Mouse (Mus musculus) CH12.LX (cell line): ENCODE results near the gene Rnf43. TPM values are rescaled to one million over a fixed set of nuclear protein-coding genes. Genes with fewer than 3 reads are reported as not detected.

Source experiments
- DNase-seq: peaks from one replicate; pipeline ENCODE4 v3.0.0-alpha.2; 2013; ENCODE audit errors: extremely low read depth
- H3K27ac ChIP-seq: 2 replicates; pipeline ENCODE4 v1.5.1; 2012; ENCODE audit warnings: low read depth, mild to moderate bottlenecking, control low read depth, moderate library complexity; ENCODE audit not compliant: insufficient read depth
- H3K27me3 ChIP-seq: replicated peaks from 2 replicates; pipeline ENCODE3; 2012; ENCODE audit warnings: inconsistent platforms
- H3K36me3 ChIP-seq, 2 experiments: replicated peaks in 1 of 2; 2 replicates each; pipeline versions ENCODE3 to v1.6.1; 2012; ENCODE audit warnings: inconsistent platforms in 1 of 2, low read length in 1 of 2, mild to moderate bottlenecking in 1 of 2, mixed read lengths in 1 of 2, moderate library complexity in 1 of 2; ENCODE audit not compliant: control insufficient read depth in 1 of 2, insufficient read depth in 1 of 2
- H3K4me1 ChIP-seq, 2 experiments: 2 replicates each; pipeline ENCODE4 v1.6.1; 2012; ENCODE audit warnings: inconsistent platforms in 1 of 2, moderate library complexity in 1 of 2; ENCODE audit not compliant: insufficient read depth in 2 of 2, control insufficient read depth in 1 of 2
- H3K4me2 ChIP-seq: 2 replicates; pipeline ENCODE4 v1.6.1; 2012; ENCODE audit warnings: low read depth, mild to moderate bottlenecking, control low read depth; ENCODE audit not compliant: poor library complexity, insufficient read depth, severe bottlenecking
- H3K4me3 ChIP-seq, 3 experiments: fragments of 150-350 bp in 1 of 3; sonication (generic) in 1 of 3; replicated peaks in 1 of 3; 2 replicates each; pipeline versions ENCODE3 to v1.5.1; 2011 to 2012; ENCODE audit warnings: low read depth in 2 of 3, low read length in 2 of 3, mild to moderate bottlenecking in 2 of 3, moderate library complexity in 2 of 3, control low read depth in 1 of 3, improper control_type of control experiment in 1 of 3, inconsistent platforms in 1 of 3, mixed read lengths in 1 of 3; ENCODE audit not compliant: poor library complexity in 1 of 3
- H3K79me2 ChIP-seq: replicated peaks from 2 replicates; pipeline ENCODE4 v1.6.1; 2012; ENCODE audit warnings: mild to moderate bottlenecking, moderate library complexity; ENCODE audit not compliant: control insufficient read depth, poor library complexity, insufficient read depth, severe bottlenecking; ENCODE audit errors: extremely low read depth
- H3K9ac ChIP-seq: 2 replicates; pipeline ENCODE4 v1.6.1; 2012; ENCODE audit warnings: low read depth, mild to moderate bottlenecking, control low read depth, moderate library complexity; ENCODE audit not compliant: insufficient read depth
- H3K9me3 ChIP-seq: replicated peaks from 2 replicates; pipeline ENCODE3; 2012; ENCODE audit warnings: low read length, inconsistent platforms, mixed read lengths
- E2F4 ChIP-seq: IDR thresholded peaks from 2 replicates; pipeline ENCODE4 v1.6.1; 2011; ENCODE audit warnings: low read depth, low read length, improper control_type of control experiment; ENCODE audit not compliant: insufficient replicate concordance
- ELF1 ChIP-seq: IDR thresholded peaks from 2 replicates; pipeline ENCODE4 v1.6.1; 2014; ENCODE audit warnings: low read depth, mild to moderate bottlenecking, inconsistent platforms, low read length, improper control_type of control experiment
- EP300 ChIP-seq: IDR thresholded peaks from 2 replicates; pipeline ENCODE4 v1.6.1; 2011; ENCODE audit warnings: low read length, improper control_type of control experiment
- ETS1 ChIP-seq: conservative IDR thresholded peaks from 2 replicates; pipeline ENCODE4 v1.6.1; 2012; ENCODE audit warnings: low read depth, mild to moderate bottlenecking, inconsistent platforms, low read length, improper control_type of control experiment, moderate library complexity
- IRF4 ChIP-seq: IDR thresholded peaks from 2 replicates; pipeline ENCODE4 v1.6.1; 2014; ENCODE audit warnings: low read depth, mild to moderate bottlenecking, inconsistent platforms, low read length, improper control_type of control experiment
- JUN ChIP-seq: IDR thresholded peaks from 2 replicates; pipeline ENCODE4 v1.6.1; 2011; ENCODE audit warnings: low read depth, mild to moderate bottlenecking, low read length, improper control_type of control experiment, moderate library complexity; ENCODE audit not compliant: insufficient read depth
- MAFK ChIP-seq: IDR thresholded peaks from 2 replicates; pipeline ENCODE4 v1.6.1; 2011; ENCODE audit warnings: low read length, improper control_type of control experiment; ENCODE audit not compliant: insufficient replicate concordance
- MEF2A ChIP-seq: IDR thresholded peaks from 2 replicates; pipeline ENCODE4 v1.6.1; 2014; ENCODE audit warnings: low read depth, mild to moderate bottlenecking, inconsistent platforms, low read length, improper control_type of control experiment, borderline replicate concordance
- MXI1 ChIP-seq: IDR thresholded peaks from 2 replicates; pipeline ENCODE4 v1.6.1; 2011; ENCODE audit warnings: mild to moderate bottlenecking, low read depth, low read length, improper control_type of control experiment
- MYC ChIP-seq: IDR thresholded peaks from 2 replicates; pipeline ENCODE4 v1.6.1; 2011; ENCODE audit warnings: low read depth, mild to moderate bottlenecking, improper control_type of control experiment, low read length
- NELFE ChIP-seq: IDR thresholded peaks from 2 replicates; pipeline ENCODE4 v1.6.1; 2011; ENCODE audit warnings: low read depth, low read length, improper control_type of control experiment
- NRF1 ChIP-seq: IDR thresholded peaks from 2 replicates; pipeline ENCODE4 v1.6.1; 2014; ENCODE audit warnings: low read depth, mild to moderate bottlenecking, inconsistent platforms, low read length, improper control_type of control experiment, moderate library complexity
- PAX5 ChIP-seq: IDR thresholded peaks from 2 replicates; pipeline ENCODE4 v1.6.1; 2012; ENCODE audit warnings: low read length, inconsistent platforms, mixed read lengths
- POLR2A ChIP-seq: IDR thresholded peaks from 2 replicates; pipeline ENCODE4 v1.6.1; 2011; ENCODE audit warnings: low read depth, mild to moderate bottlenecking, improper control_type of control experiment, low read length
- RAD21 ChIP-seq: IDR thresholded peaks from 2 replicates; pipeline ENCODE4 v1.6.1; 2011; ENCODE audit warnings: low read depth, mild to moderate bottlenecking, low read length, improper control_type of control experiment, moderate library complexity
- RCOR1 ChIP-seq: conservative IDR thresholded peaks from 2 replicates; pipeline ENCODE4 v1.6.1; 2012; ENCODE audit warnings: low read depth, mild to moderate bottlenecking, inconsistent platforms, low read length, improper control_type of control experiment
- SIN3A ChIP-seq: IDR thresholded peaks from 2 replicates; pipeline ENCODE4 v1.6.1; 2012; ENCODE audit warnings: low read length, improper control_type of control experiment, inconsistent platforms
- SMC3 ChIP-seq: IDR thresholded peaks from 2 replicates; pipeline ENCODE4 v1.6.1; 2011; ENCODE audit warnings: low read depth, low read length, improper control_type of control experiment
- TBP ChIP-seq: conservative IDR thresholded peaks from 2 replicates; pipeline ENCODE4 v1.6.1; 2011; ENCODE audit warnings: low read depth, low read length, improper control_type of control experiment
- TCF12 ChIP-seq: IDR thresholded peaks from 2 replicates; pipeline ENCODE4 v1.6.1; 2014; ENCODE audit warnings: low read depth, mild to moderate bottlenecking, inconsistent platforms, low read length, improper control_type of control experiment
- USF1 ChIP-seq: IDR thresholded peaks from 2 replicates; pipeline ENCODE4 v1.6.1; 2014; ENCODE audit warnings: low read depth, mild to moderate bottlenecking, inconsistent platforms, low read length, improper control_type of control experiment
- USF2 ChIP-seq: conservative IDR thresholded peaks from 2 replicates; pipeline ENCODE4 v1.6.1; 2011; ENCODE audit warnings: low read depth, low read length, improper control_type of control experiment
- ZC3H11A ChIP-seq: IDR thresholded peaks from 2 replicates; pipeline ENCODE4 v1.6.1; 2012; ENCODE audit warnings: low read depth, mild to moderate bottlenecking, inconsistent platforms, low read length, improper control_type of control experiment
- ZKSCAN1 ChIP-seq: IDR thresholded peaks from 2 replicates; pipeline ENCODE4 v1.6.1; 2012; ENCODE audit warnings: low read depth, inconsistent platforms, low read length, improper control_type of control experiment, borderline replicate concordance
- ZMIZ1 ChIP-seq: IDR thresholded peaks from 2 replicates; pipeline ENCODE4 v1.6.1; 2012; ENCODE audit warnings: low read depth, mild to moderate bottlenecking, inconsistent platforms, low read length, improper control_type of control experiment
- dilution Hi-C: fragments of 300-500 bp; cut with MboI; formaldehyde crosslinking; loops from 2 replicates; pipeline ENCODE4 v1.14.3; 2020; ENCODE audit warnings: low sequenced_read_pairs; ENCODE audit not compliant: extremely low pct_unique_long_range_greater_than_20kb, extremely low pct_ligation_motif_present
- in situ Hi-C: fragments of 300-500 bp; cut with MboI; formaldehyde crosslinking; loops from 3 replicates; pipeline ENCODE4 v1.14.3; 2019; ENCODE audit warnings: low sequenced_read_pairs, low pct_ligation_motif_present, low pct_unique_long_range_greater_than_20kb, mixed read lengths
- polyA plus RNA-seq: library from polyadenylated mRNA; unstranded; fragments of >175 nt; gene quantifications from 2 replicates; pipeline ENCODE4 v1.2.1, GENCODE M21; 2012; ENCODE audit warnings: low read depth; ENCODE audit not compliant: insufficient read length
- total RNA-seq, 2 experiments: library from RNA; depleted of rRNA; stranded (reverse); fragments of 300-350 nt in 1 of 2; fragments of >200 nt in 1 of 2; gene quantifications; 2 replicates each; pipeline ENCODE4 v1.2.3; 2012 to 2014

Gene Rnf43
- total and polyA plus RNA-seq, 3 experiments: 12.2 to 27.7 (median 26.3) TPM

DNA sequence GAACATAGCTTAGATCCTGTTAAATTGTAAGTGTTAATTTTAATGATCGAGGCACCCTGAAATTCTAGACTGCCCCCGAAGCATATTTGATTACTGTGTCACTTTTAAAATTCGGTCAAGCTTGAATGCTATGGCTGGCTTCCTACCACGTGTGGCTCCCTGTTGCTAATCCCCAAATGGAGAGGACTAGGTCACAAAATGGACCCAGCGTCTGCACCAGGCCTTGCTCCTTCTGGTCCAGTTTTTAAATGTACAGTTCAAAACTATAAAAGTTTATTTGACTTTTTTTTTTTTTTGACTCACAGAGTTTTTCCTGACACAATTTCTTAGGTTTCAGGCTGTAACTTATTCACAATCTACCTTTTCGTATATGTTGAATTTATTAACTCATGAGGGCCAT is 2.7 kb downstream of the Rnf43 start (continued):
- no peak for TF ChIP-seq ZMIZ1
- no peak for TF ChIP-seq E2F4
- TF ChIP-seq POLR2A: peak; percentile 60
- peak; percentile 99 for TF ChIP-seq MYC
- peak; percentile 65 for TF ChIP-seq TCF12
- TF ChIP-seq IRF4: 0 out of 2 replicates have a peak, but pooled peaks have one; percentile 40
- TF ChIP-seq MEF2A: no peak
- TF ChIP-seq NRF1: peak; percentile 70
- TF ChIP-seq ZKSCAN1: no peak

DNA sequence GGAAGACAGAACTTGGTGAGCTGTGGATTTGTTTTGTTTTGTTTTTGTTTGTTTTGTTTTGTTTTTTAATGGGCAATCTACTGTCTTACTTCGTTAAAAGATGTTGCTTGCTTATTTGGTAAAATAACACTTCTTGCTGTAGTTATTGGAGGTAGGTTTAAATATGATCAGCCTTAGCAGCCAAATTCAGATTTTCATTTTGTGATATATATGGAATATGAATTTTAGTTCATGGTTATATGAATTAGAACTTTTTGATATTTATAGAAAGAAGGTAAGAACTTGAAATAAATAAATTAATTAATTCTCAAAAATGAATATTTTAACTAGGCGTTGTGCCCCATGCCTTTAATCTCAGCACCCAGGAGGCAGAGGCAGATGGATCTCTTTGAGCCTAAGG is 3.1 kb downstream of the Rnf43 start:
- TF ChIP-seq NELFE (no peak), RCOR1 (0 out of 2 replicates have a peak, but pooled peaks have one; percentile 5)
- Histone ChIP-seq H3K27ac (peak overlapping the region; percentile 85; the same call in 1 of the 2 replicates), H3K4me2 (peak overlapping the region; percentile 94), H3K9me3 (no peaks in the 10 kb centered on the region), H3K4me1 (peaks cover 4 to 31% of the 10 kb centered on the region in 2 experiments), H3K36me3 (peaks cover 0 to 17% of the 10 kb centered on the region in 2 experiments), H3K27me3 (no peaks in the 10 kb centered on the region), H3K9ac (peak overlapping the region; percentile 99), H3K79me2 (peaks cover 72% of the 10 kb centered on the region), H3K4me3 (peak overlapping the region; percentile 60 to 80 (median 80))
- dilution Hi-C loops (no loop called here), in situ Hi-C loops (no loop called here)
- DNase-seq: no peak

DNA sequence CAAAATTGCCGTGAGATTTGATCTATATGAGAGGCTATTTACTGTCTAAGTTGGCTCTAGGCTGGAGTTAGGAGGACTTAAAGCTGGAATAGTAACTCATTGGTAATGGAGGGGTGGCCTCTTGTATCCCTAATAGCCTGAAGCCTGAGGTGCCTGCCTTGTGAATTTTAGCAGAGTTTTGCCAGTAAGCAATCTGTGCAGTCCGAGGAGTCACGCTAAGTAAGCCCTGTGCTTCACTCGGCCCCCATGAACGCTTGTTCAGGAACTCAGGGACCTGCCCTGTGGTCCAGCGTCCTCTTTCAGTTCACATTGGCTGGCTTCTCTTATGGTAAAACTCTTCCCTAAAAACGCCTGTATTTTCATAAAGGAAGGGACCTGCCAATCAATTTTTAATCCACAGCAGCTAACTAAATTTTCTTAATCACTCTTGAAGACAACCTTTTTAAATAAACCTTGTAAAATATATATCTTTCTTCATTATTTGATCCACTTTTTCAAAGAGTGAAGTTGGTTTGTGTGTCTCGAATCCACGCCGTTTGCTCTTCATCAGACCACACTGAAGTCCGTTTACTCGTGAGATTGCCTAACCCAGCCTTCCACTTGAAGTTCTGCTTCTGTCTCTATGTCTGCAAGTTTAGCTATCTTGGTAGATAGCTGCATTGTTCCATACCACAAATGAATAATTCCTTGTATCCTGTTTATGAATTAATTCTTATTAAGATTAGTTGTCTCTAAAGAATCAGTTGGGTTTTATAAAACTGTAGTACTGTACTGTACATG is 3.9 kb downstream of the Rnf43 start:
- Histone ChIP-seq H3K9ac (peak overlapping the region; percentile 99), H3K4me3 (peak overlapping the region; percentile 60 to 80 (median 80)), H3K27me3 (no peaks in the 10 kb centered on the region), H3K4me1 (peaks cover 4 to 39% of the 10 kb centered on the region in 2 experiments), H3K9me3 (peaks cover 2% of the 10 kb centered on the region), H3K4me2 (peak overlapping the region; percentile 31), H3K27ac (peak overlapping the region; percentile 85), H3K79me2 (peaks cover 80% of the 10 kb centered on the region), H3K36me3 (peaks cover 3 to 24% of the 10 kb centered on the region in 2 experiments)
- in situ Hi-C loops: no loop called here
- peak; percentile 63 for DNase-seq
- dilution Hi-C loops: no loop called here
- TF ChIP-seq SMC3: 0 out of 2 replicates have a peak, but pooled peaks have one; percentile 5
- no peak; the same call in 1 of the 2 replicates for TF ChIP-seq IRF4
- peak; percentile 85; the same call in 1 of the 2 replicates for TF ChIP-seq SIN3A
- TF ChIP-seq USF2: no peak
- TF ChIP-seq MAFK: no peak
- peak; percentile 62 for TF ChIP-seq TCF12
- TF ChIP-seq TBP: no peak; the same call in none of the 2 replicates
- peak; percentile 42; the same call in 1 of the 2 replicates for TF ChIP-seq MXI1
- no peak for TF ChIP-seq NRF1
- peak; percentile 62; the same call in 1 of the 2 replicates for TF ChIP-seq MYC
- no peak for TF ChIP-seq RAD21
- TF ChIP-seq MEF2A: 0 out of 2 replicates have a peak, but pooled peaks have one; percentile 22
- TF ChIP-seq ZMIZ1: no peak
- TF ChIP-seq PAX5: no peak
- TF ChIP-seq ETS1: no peak
- TF ChIP-seq ELF1: no peak
- TF ChIP-seq USF1: no peak
- no peak for TF ChIP-seq RCOR1
- TF ChIP-seq ZKSCAN1: no peak
- TF ChIP-seq ZC3H11A: no peak
- peak; percentile 59; the same call in 1 of the 2 replicates for TF ChIP-seq NELFE
- TF ChIP-seq EP300: no peak
- peak; percentile 62 for TF ChIP-seq POLR2A
- TF ChIP-seq JUN: no peak
